ENCODE assay signal across 22 mouse cellular contexts in the genomic region with DNA sequence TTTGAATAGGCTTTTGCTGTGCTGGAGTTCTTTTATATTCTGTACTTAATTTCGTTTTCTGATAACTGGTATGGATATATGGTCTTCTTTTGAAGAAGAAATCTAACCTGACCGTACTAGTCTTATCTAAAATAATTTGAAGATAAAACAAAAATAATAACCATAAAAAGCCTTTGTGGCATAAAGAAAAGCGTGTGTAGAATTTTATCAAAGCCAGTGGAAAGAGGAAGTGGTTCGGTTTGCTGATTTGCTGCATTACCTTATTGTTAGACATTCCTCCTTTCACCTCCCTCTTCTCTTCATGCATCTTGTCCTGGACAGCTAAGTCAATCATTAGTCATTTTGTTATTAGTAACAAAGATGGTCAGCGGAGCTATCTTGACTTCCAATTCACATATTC. TPM values are rescaled to one million over a fixed set of nuclear protein-coding genes. Genes with fewer than 3 reads are reported as not detected.
DNase-seq lines count a peak whose midpoint lies in the region; ATAC-seq and TF ChIP-seq lines count a peak whose summit lies in the region.
"Had no signal": no experiment of that assay in that cellular context is flagged by ENCODE, and none has a peak within 500 bp of the region (broad histone marks: within the 10 kb centered on the region; RNA-seq: fewer than 3 reads in every experiment).

No protein-coding gene starts in this region.

- dilution Hi-C loops in CH12.LX (cut with MboI; ENCODE audit: extremely low pct_ligation_motif_present, extremely low pct_unique_long_range_greater_than_20kb, low sequenced_read_pairs) = no loop called here

- no peak overlapping the region for H3K4me3 ChIP-seq in CH12.LX (replicated peaks in 1 of 3; ENCODE audit: low read depth in 2 of 3, low read length in 2 of 3, poor library complexity in 1 of 3)
- H3K4me3 ChIP-seq in kidney, embryonic 16.5 days (ENCODE audit: low read length) = no peak overlapping the region
- H3K4me3 ChIP-seq in forebrain, postnatal 0 days (ENCODE audit: low read depth, low read length) = no peak overlapping the region
- H3K4me3 ChIP-seq: embryonic facial prominence, embryonic 10.5 days; embryonic facial prominence, embryonic 12.5 days; forebrain, embryonic 13.5 days; forebrain, embryonic 15.5 days had no signal

- no peak for TF ChIP-seq RAD21 in CH12.LX (IDR thresholded peaks at IDR 0.05; ENCODE audit: low read depth, low read length)

- peaks cover 24 to 59% of the 10 kb centered on the region in 2 experiments for H3K36me3 ChIP-seq in CH12.LX (replicated peaks in 1 of 2; ENCODE audit: control insufficient read depth in 1 of 2, insufficient read depth in 1 of 2, low read length in 1 of 2)
- H3K36me3 ChIP-seq in kidney, embryonic 16.5 days (ENCODE audit: insufficient read depth, low read length) = peaks cover 14% of the 10 kb centered on the region
- peaks cover 19% of the 10 kb centered on the region for H3K36me3 ChIP-seq in forebrain, postnatal 0 days (ENCODE audit: insufficient read depth)

- 92% methylated on average over 5 of the region's 5 CpGs for WGBS in kidney, embryonic 16.5 days
- 94% methylated on average over 5 of the region's 5 CpGs for WGBS in forebrain, postnatal 0 days

- no peak for TF ChIP-seq POLR2A in CH12.LX (IDR thresholded peaks at IDR 0.05; ENCODE audit: low read depth, low read length)

- H3K9ac ChIP-seq in CH12.LX (ENCODE audit: insufficient read depth, low read depth) = no peak overlapping the region
- H3K9ac ChIP-seq in kidney, embryonic 16.5 days (replicated peaks; ENCODE audit: low read length) = no peak overlapping the region
- H3K9ac ChIP-seq in forebrain, postnatal 0 days = no peak overlapping the region
- H3K9ac ChIP-seq: embryonic facial prominence, embryonic 12.5 days; forebrain, embryonic 13.5 days; forebrain, embryonic 15.5 days had no signal

- 0 out of 2 replicates have a peak, but pooled peaks have one; percentile 42 for TF ChIP-seq EP300 in CH12.LX (IDR thresholded peaks at IDR 0.05; ENCODE audit: low read length)

- no peaks in the 10 kb centered on the region for H3K9me3 ChIP-seq in CH12.LX (replicated peaks; ENCODE audit: low read length)
- H3K9me3 ChIP-seq in kidney, embryonic 16.5 days (ENCODE audit: low read length) = no peaks in the 10 kb centered on the region
- H3K9me3 ChIP-seq in forebrain, postnatal 0 days (ENCODE audit: low read length) = no peaks in the 10 kb centered on the region
- H3K9me3 ChIP-seq: embryonic facial prominence, embryonic 10.5 days; embryonic facial prominence, embryonic 12.5 days; forebrain, embryonic 13.5 days; forebrain, embryonic 15.5 days had no signal

- H3K27ac ChIP-seq in CH12.LX (ENCODE audit: insufficient read depth, low read depth) = no peak overlapping the region
- H3K27ac ChIP-seq in kidney, embryonic 16.5 days (ENCODE audit: low read length) = no peak overlapping the region
- H3K27ac ChIP-seq in forebrain, postnatal 0 days (ENCODE audit: low read depth, low read length) = no peak overlapping the region
- H3K27ac ChIP-seq: embryonic facial prominence, embryonic 10.5 days; embryonic facial prominence, embryonic 12.5 days; forebrain, embryonic 13.5 days; forebrain, embryonic 15.5 days had no signal

- no peak overlapping the region for H3K4me2 ChIP-seq in CH12.LX (ENCODE audit: insufficient read depth, low read depth, poor library complexity, severe bottlenecking)
- no peak overlapping the region for H3K4me2 ChIP-seq in kidney, embryonic 16.5 days (replicated peaks; ENCODE audit: low read depth, low read length)
- no peak overlapping the region for H3K4me2 ChIP-seq in forebrain, postnatal 0 days (ENCODE audit: low read depth)
- H3K4me2 ChIP-seq: embryonic facial prominence, embryonic 12.5 days; forebrain, embryonic 13.5 days; forebrain, embryonic 15.5 days had no signal

- no peak for TF ChIP-seq CTCF in CH12.LX (conservative IDR thresholded peaks at IDR 0.05 in 1 of 2, IDR thresholded peaks at IDR 0.05 in 1 of 2; ENCODE audit: low read depth in 2 of 2, low read length in 2 of 2)
- TF ChIP-seq CTCF in forebrain, postnatal 0 days (IDR thresholded peaks at IDR 0.05; ENCODE audit: low read depth) = no peak

- H3K4me1 ChIP-seq in CH12.LX (ENCODE audit: control insufficient read depth in 1 of 2, insufficient read depth in 2 of 2) = peaks cover 3 to 11% of the 10 kb centered on the region in 2 experiments; a peak in 3 of 4 replicates
- no peaks in the 10 kb centered on the region for H3K4me1 ChIP-seq in kidney, embryonic 16.5 days (ENCODE audit: insufficient read depth, low read length)
- H3K4me1 ChIP-seq in forebrain, postnatal 0 days (ENCODE audit: insufficient read depth) = no peaks in the 10 kb centered on the region
- H3K4me1 ChIP-seq: embryonic facial prominence, embryonic 10.5 days; embryonic facial prominence, embryonic 12.5 days; forebrain, embryonic 13.5 days; forebrain, embryonic 15.5 days had no signal

- no peak for ATAC-seq in kidney, embryonic 16.5 days (ENCODE audit: low FRiP score, low TSS enrichment)
- no peak for ATAC-seq in forebrain, postnatal 0 days
- ATAC-seq: activated CD4-positive, CD25-positive, alpha-beta regulatory T cell, adult 4 months; CD4-positive, CD25-positive, alpha-beta regulatory T cell, adult 4 months; forebrain, embryonic 13.5 days; forebrain, embryonic 15.5 days; Patski had no signal

- in situ Hi-C loops in CH12.LX (cut with MboI; ENCODE audit: low pct_ligation_motif_present, low pct_unique_long_range_greater_than_20kb, low sequenced_read_pairs) = no loop called here

- no peaks in the 10 kb centered on the region for H3K27me3 ChIP-seq in CH12.LX (replicated peaks)
- H3K27me3 ChIP-seq in kidney, embryonic 16.5 days (ENCODE audit: insufficient read depth, low read length) = no peaks in the 10 kb centered on the region
- no peaks in the 10 kb centered on the region for H3K27me3 ChIP-seq in forebrain, postnatal 0 days (ENCODE audit: insufficient read depth, low read length)
- H3K27me3 ChIP-seq: embryonic facial prominence, embryonic 12.5 days; forebrain, embryonic 13.5 days; forebrain, embryonic 15.5 days; Patski had no signal

- DNase-seq in A20 (ENCODE audit: low read depth, low spot score) (peak; percentile 30), CH12.LX (ENCODE audit: extremely low read depth) (no peak), MEL-GATA-1-ER (ENCODE audit: extremely low read depth, low read depth) (peak; percentile 39)
- DNase-seq in Muller cell, postnatal 12 days (ENCODE audit: inconsistent ontology term) = no peak
- DNase-seq in forebrain, postnatal 0 days = no peak
- DNase-seq: adrenal gland, adult 8-10 months; adrenal gland, postnatal 14 days; adrenal gland, postnatal 36 days; B cell, adult 2 months; cerebellum, adult 11-12 months; cerebellum, adult 2 months; cerebellum, adult 9-10 months; cerebellum, postnatal 10 days; cerebellum, postnatal 25 days had no signal

- H3K79me2 ChIP-seq in CH12.LX (replicated peaks; ENCODE audit: control insufficient read depth, extremely low read depth, insufficient read depth, poor library complexity, severe bottlenecking) = no peaks in the 10 kb centered on the region

TF ChIP-seq in CH12.LX, 34 proteins besides CTCF, POLR2A, EP300 and RAD21:
- TF ChIP-seq USF2 (conservative IDR thresholded peaks at IDR 0.05; ENCODE audit: low read depth, low read length) (no peak), SIN3A (IDR thresholded peaks at IDR 0.05; ENCODE audit: low read length) (no peak), ZKSCAN1 (IDR thresholded peaks at IDR 0.05; ENCODE audit: borderline replicate concordance, low read depth, low read length) (no peak), UBTF (IDR thresholded peaks at IDR 0.05; ENCODE audit: low read depth, low read length) (no peak), JUN (IDR thresholded peaks at IDR 0.05; ENCODE audit: insufficient read depth, low read depth, low read length) (no peak)

RNA-seq across cellular contexts. Expression of gene Herc1, which starts 43.1 kb away (rescaled TPM):
- total RNA-seq in CH12.LX (2012; rRNA removed) = 45.2 and 47.6 TPM in 2 replicates
- total RNA-seq in CH12.LX (2014; rRNA removed) = 32.9 and 33.2 TPM in 2 replicates
- 35.4 and 42.1 TPM in 2 replicates for polyA plus RNA-seq in CH12.LX (2012; ENCODE audit: insufficient read length, low read depth)
- 18.5 and 21.1 TPM in 2 replicates for polyA plus RNA-seq in kidney, embryonic 16.5 days (2015; fragmentation: Nextera tagmentation; extraction: Ambion mirVana)
- 89.8 and 107 TPM in 2 replicates for total RNA-seq in forebrain, postnatal 0 days (2014; rRNA removed)
- polyA plus RNA-seq in forebrain, postnatal 0 days (2015; fragmentation: Nextera tagmentation; extraction: Ambion mirVana) = 16.4 and 27.3 TPM in 2 replicates

Comparison
In these comparisons a context has a peak if more than half of its experiments do, and no peak if none do; other contexts are left out.
1. DNase-seq: peak in A20 (single experiment) and MEL-GATA-1-ER (single experiment); none in CH12.LX (single experiment), Muller cell, postnatal 12 days (single experiment) and forebrain, postnatal 0 days (single experiment).